Mouse (Mus musculus) heart, adult 2 months (tissue): ENCODE data around the gene Prune1.

Experiments
- EP300 ChIP-seq: fragments of 200-500 bp; IDR thresholded peaks from 2 replicates; pipeline ENCODE4 v1.6.1; 2011; ENCODE audit warnings: low read depth, low read length, control low read depth; ENCODE audit not compliant: insufficient read depth
- POLR2A ChIP-seq: fragments of 200-500 bp; IDR thresholded peaks from 2 replicates; pipeline ENCODE4 v1.6.1; 2011; ENCODE audit warnings: mild to moderate bottlenecking, low read depth, low read length, control low read depth; ENCODE audit not compliant: insufficient read depth

DNA sequence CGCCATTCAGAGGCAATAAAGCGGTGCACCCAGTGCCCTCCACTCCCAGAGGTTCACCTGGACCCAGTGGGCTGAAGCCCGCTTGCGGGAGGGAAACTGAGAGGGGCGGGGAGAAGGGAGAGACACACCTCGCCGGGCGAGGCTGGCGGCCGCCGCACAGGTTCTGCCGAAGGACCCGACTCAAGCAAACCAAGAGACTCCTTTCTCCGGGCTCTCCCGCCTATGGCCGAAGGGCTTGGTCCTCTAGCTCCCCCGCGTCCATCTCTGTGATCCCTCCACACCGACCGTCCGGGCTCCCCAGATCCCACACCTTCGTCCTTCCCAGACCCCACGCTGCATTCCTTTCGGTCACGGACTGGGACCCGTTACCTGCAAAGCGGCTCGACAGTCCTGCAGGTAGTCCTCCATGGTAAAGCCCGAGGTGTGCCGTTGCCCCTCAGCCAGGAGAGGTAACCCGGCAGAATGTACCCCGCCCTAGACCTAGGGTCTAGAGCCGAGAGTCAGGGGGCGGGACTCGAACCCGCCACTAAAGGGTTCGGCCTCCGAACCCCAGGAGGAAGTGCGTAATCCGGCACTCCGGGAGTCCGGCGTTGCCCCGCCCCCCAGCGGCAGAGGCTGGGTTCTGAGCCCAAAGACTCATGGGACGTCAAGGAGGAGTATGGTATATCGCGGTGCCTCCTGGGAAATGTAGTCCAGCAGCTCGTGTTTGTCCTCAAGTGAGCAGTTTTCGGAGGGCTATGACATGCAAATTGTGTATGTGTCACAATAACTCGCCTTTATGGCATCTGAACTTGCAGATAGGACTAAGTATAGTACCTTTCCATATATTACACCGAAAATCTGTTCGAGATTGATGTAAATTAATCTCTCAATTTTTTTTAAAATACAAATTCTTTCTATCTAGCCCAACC lies at the start of gene Prune1, which contains the start of gene Mindy1:
- TF ChIP-seq POLR2A (peak; percentile 85), EP300 (no peak)
